Mouse (Mus musculus) embryonic facial prominence, embryonic 11.5 days (tissue): ENCODE data around the gene Dusp14. TPM values are rescaled to one million over a fixed set of nuclear protein-coding genes. Genes with fewer than 3 reads are reported as not detected.

ENCODE experiments used
- ATAC-seq: fragments of 200-750 bp; cut with Nextera tagmentation; replicated peaks from 2 replicates; pipeline ENCODE4 v1.8.0; 2017; ENCODE audit warnings: low read depth; ENCODE audit not compliant: insufficient number of reproducible peaks, low FRiP score, low TSS enrichment
- DNase-seq: peaks from one replicate; pipeline ENCODE4 v3.0.0-alpha.2; 2015; ENCODE audit warnings: low spot score
- H3K27ac ChIP-seq: fragments of 300-500 bp; sonication (generic); replicated peaks from 2 replicates; pipeline ENCODE4 v1.5.1; 2014; ENCODE audit warnings: mild to moderate bottlenecking, low read depth, low read length, control low read depth
- H3K27me3 ChIP-seq: fragments of 300-500 bp; sonication (generic); 2 replicates; pipeline ENCODE4 v1.6.1; 2014; ENCODE audit warnings: mild to moderate bottlenecking, low read length, moderate library complexity, mixed read lengths; ENCODE audit not compliant: control insufficient read depth, insufficient read depth
- H3K36me3 ChIP-seq: fragments of 300-500 bp; sonication (generic); replicated peaks from 2 replicates; pipeline ENCODE4 v1.6.1; 2014; ENCODE audit warnings: low read depth, mild to moderate bottlenecking, low read length, moderate library complexity, mixed read lengths; ENCODE audit not compliant: control insufficient read depth, insufficient read depth
- H3K4me1 ChIP-seq: fragments of 300-500 bp; sonication (generic); 2 replicates; pipeline ENCODE4 v1.6.1; 2014; ENCODE audit warnings: low read length, mixed read lengths; ENCODE audit not compliant: control insufficient read depth, insufficient read depth
- H3K4me2 ChIP-seq: fragments of 300-500 bp; sonication (generic); 2 replicates; pipeline ENCODE4 v1.6.1; 2014; ENCODE audit warnings: low read depth, mild to moderate bottlenecking, control low read depth, low read length, moderate library complexity
- H3K4me3 ChIP-seq: fragments of 300-500 bp; sonication (generic); 2 replicates; pipeline ENCODE4 v1.5.1; 2014; ENCODE audit warnings: low read depth, low read length, control low read depth
- H3K9ac ChIP-seq: fragments of 300-500 bp; sonication (generic); replicated peaks from 2 replicates; pipeline ENCODE4 v1.6.1; 2014; ENCODE audit warnings: mild to moderate bottlenecking, control low read depth, low read length
- H3K9me3 ChIP-seq: fragments of 300-500 bp; sonication (generic); replicated peaks from 2 replicates; pipeline ENCODE4 v1.6.1; 2016; ENCODE audit warnings: mild to moderate bottlenecking, low read length, inconsistent platforms, mixed read lengths; ENCODE audit not compliant: control insufficient read depth
- WGBS: fragments of 180-500 bp; shearing (Covaris S2); extraction: QIAGEN DNeasy Blood & Tissue Kit; methylation state at CpG from one replicate; pipeline ENCODE4 v1.1.7; 2014; 5-methylcytosine and 5-hydroxymethylcytosine counted together
- polyA plus RNA-seq: library from polyadenylated mRNA; unstranded; fragments of >200 nt; fragmentation: Nextera tagmentation; extraction: Ambion mirVana; gene quantifications from 2 replicates; pipeline ENCODE4 v1.2.1, GENCODE M21; 2014

Gene Dusp14
- polyA plus RNA-seq, 1 experiment from 2014 or later: 12.2 TPM

DNA sequence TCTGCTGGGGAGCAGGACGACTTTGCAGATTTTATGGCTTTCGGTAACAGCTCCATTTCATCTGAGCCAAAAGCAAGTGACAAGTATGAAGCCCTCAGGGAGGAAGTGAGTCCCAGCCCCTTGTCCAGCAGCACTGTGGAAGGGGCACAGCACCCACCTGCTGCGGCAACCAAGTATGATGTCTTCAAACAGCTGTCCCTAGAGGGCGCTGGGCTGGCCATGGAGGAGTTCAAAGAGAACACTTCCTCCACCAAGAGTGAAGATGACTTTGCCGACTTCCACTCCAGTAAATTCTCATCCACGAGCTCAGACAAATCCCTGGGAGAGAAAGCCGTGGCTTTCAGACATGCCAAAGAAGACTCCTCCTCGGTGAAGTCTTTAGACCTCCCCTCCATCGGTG lies 60.1 kb downstream of the Dusp14 start:
- peaks cover 1% of the 10 kb centered on the region for H3K36me3 ChIP-seq

DNA sequence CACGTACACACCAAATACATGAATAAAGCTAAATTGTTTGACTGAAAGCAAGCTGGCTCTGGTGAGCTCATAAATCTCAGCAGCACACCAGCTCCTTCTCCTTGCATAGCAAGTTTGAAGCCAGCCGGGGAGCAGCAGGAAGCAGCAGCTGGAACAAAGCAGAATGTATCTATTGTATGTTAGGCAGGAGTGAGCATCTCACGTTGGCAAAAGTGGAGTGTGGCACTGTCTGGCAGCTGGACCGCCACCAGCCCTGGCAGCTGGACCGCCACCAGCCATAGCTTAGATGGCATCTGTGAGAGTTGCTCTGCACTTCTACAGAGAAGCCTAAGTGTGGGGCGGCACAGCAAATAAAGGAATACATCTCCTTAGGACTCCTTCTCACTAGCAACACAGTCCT lies 65.1 kb downstream of the Dusp14 start:
- Histone ChIP-seq H3K4me1 (no peaks in the 10 kb centered on the region), H3K9ac (no peak overlapping the region), H3K4me3 (no peak overlapping the region), H3K4me2 (no peak overlapping the region), H3K36me3 (peaks cover 2% of the 10 kb centered on the region), H3K9me3 (no peaks in the 10 kb centered on the region), H3K27me3 (no peaks in the 10 kb centered on the region), H3K27ac (no peak overlapping the region)
- WGBS: 80% methylated on average over 6 of the region's 6 CpGs
- ATAC-seq: no peak
- no peak for DNase-seq

More for the DNA sequence above, 60.1 kb downstream of the Dusp14 start:
- no peak overlapping the region for H3K9ac ChIP-seq
- 85% methylated on average over 9 of the region's 9 CpGs for WGBS
- H3K4me2 ChIP-seq: no peak overlapping the region
- H3K9me3 ChIP-seq: no peaks in the 10 kb centered on the region
- no peaks in the 10 kb centered on the region for H3K4me1 ChIP-seq
- DNase-seq (no peak), ATAC-seq (no peak)
- no peaks in the 10 kb centered on the region for H3K27me3 ChIP-seq
- H3K27ac ChIP-seq: no peak overlapping the region
- no peak overlapping the region for H3K4me3 ChIP-seq

DNA sequence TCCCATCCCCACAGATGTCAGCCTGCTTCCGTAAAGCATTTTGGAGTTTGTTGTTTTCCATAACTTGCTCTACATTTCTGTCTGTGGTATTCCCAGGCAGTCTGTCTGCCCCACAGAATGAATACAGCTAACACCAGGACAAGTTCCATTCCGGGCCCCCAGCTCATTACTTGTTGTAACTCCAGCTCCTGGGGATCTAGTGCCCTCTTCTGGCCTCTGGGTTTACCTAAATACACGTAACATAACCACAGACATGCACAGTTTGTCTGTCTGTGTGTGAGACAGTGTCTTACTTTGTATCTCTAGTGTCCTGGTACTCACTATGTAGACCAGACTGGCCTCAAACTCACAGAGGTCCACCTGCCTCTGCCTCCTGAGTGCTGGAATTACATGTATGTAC lies 67.8 kb downstream of the Dusp14 start:
- Histone ChIP-seq H3K36me3 (peaks cover 2% of the 10 kb centered on the region), H3K9me3 (no peaks in the 10 kb centered on the region), H3K4me2 (no peak overlapping the region), H3K4me3 (no peak overlapping the region), H3K27me3 (no peaks in the 10 kb centered on the region), H3K4me1 (no peaks in the 10 kb centered on the region), H3K27ac (no peak overlapping the region), H3K9ac (no peak overlapping the region)
- DNase-seq: no peak
- 76% methylated on average over 3 of the region's 3 CpGs for WGBS
- ATAC-seq: no peak

DNA sequence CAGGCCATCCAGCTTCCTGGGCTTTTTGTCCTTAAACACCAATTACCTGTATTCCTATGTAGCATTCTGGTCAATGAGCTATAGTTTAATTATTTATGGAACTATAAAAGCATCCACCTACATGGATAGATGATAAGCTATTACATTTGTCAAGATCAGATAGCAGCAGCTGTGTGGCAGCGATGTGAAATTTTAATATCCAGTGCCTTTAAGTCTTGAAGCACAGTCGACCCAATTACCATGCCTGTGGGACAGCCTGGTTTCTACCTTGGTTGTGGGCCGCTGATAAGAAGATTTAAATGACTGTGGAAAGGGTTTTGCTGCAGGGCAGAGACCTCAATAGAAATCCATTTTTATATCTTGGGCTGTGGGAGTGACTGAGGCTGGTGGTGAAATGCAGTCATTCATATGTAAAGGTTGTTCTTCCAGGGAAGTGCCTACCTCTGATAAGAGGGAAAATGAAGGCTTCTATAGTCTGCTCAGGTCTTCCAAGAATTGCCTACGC lies 69.6 kb downstream of the Dusp14 start:
- ATAC-seq: no peak
- Histone ChIP-seq H3K4me2 (no peak overlapping the region), H3K9ac (no peak overlapping the region), H3K36me3 (peaks cover 2% of the 10 kb centered on the region), H3K27me3 (no peaks in the 10 kb centered on the region), H3K27ac (no peak overlapping the region), H3K9me3 (no peaks in the 10 kb centered on the region), H3K4me3 (no peak overlapping the region), H3K4me1 (no peaks in the 10 kb centered on the region)
- 89% methylated on average over 4 of the region's 4 CpGs for WGBS
- DNase-seq: no peak

DNA sequence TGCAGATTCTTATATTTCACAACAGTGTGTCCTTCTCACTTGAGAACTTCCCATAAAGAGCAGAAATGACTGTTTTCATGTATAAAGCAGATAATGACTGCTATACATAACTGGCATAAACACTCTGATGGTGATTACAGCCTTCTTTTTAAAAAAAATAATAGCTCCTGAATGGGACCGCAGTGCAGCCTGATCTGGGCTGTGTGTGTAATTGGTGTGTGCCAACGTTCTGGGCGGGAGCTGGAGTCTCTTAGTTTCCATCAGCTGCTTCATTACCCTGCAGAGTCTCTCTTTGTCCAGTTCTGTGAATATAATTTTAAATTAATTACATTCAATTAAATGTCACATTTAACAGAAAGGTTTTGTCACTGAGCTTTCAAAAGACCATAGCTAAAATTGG lies 70.1 kb downstream of the Dusp14 start:
- peaks cover under 1% of the 10 kb centered on the region for H3K36me3 ChIP-seq
- DNase-seq (no peak), ATAC-seq (no peak)
- no peaks in the 10 kb centered on the region for H3K27me3 ChIP-seq
- no peak overlapping the region for H3K9ac ChIP-seq
- no peak overlapping the region for H3K27ac ChIP-seq
- no peak overlapping the region for H3K4me2 ChIP-seq
- H3K9me3 ChIP-seq: no peaks in the 10 kb centered on the region
- H3K4me3 ChIP-seq: no peak overlapping the region
- no peaks in the 10 kb centered on the region for H3K4me1 ChIP-seq
- 91% methylated on average over 3 of the region's 3 CpGs for WGBS

Other genes starting within 250 kb of the Dusp14 start
- gene Hnf1b, start 219.2 kb downstream of the Dusp14 start, polyA plus RNA-seq: not detected in 2 replicates
- gene Ddx52, start 127.2 kb downstream of the Dusp14 start, polyA plus RNA-seq: 57.5 and 60.5 TPM in 2 replicates
- 8.0 and 8.3 TPM in 2 replicates for gene Synrg, start 104.8 kb downstream of the Dusp14 start, polyA plus RNA-seq
- gene Tada2a, start 60.3 kb upstream of the Dusp14 start, polyA plus RNA-seq: 36.5 and 39.4 TPM in 2 replicates
- gene Acaca, start 60.4 kb upstream of the Dusp14 start, polyA plus RNA-seq: 22.5 TPM in 2 replicates
- not detected in 2 replicates for gene Gm11437, start 98.2 kb upstream of the Dusp14 start, polyA plus RNA-seq